Mouse (Mus musculus) ES-Bruce4 (cell line): ENCODE results near the gene Nkiras1. TPM values are rescaled to one million over a fixed set of nuclear protein-coding genes. Genes with fewer than 3 reads are reported as not detected.

Experiments
- H3K27ac ChIP-seq: 2 replicates; pipeline ENCODE4 v1.5.1; 2012; ENCODE audit warnings: low read length, inconsistent platforms; ENCODE audit not compliant: insufficient read depth
- H3K27me3 ChIP-seq: 2 replicates; pipeline ENCODE4 v1.6.1; 2012; ENCODE audit warnings: mild to moderate bottlenecking, low read length, inconsistent platforms; ENCODE audit not compliant: control insufficient read depth, poor library complexity, insufficient read depth, severe bottlenecking
- H3K36me3 ChIP-seq: 2 replicates; pipeline ENCODE4 v1.6.1; 2012; ENCODE audit warnings: inconsistent platforms, mild to moderate bottlenecking, low read length, moderate library complexity; ENCODE audit not compliant: control insufficient read depth, poor library complexity, insufficient read depth, severe bottlenecking
- H3K4me1 ChIP-seq: one replicate; pipeline ENCODE4 v1.8.1; 2011; ENCODE audit warnings: low read length; ENCODE audit not compliant: control insufficient read depth, insufficient read depth
- H3K4me3 ChIP-seq: 2 replicates; pipeline ENCODE4 v1.5.1; 2011; ENCODE audit warnings: low read depth, mild to moderate bottlenecking, low read length
- H3K9ac ChIP-seq: 2 replicates; pipeline ENCODE4 v1.6.1; 2012; ENCODE audit warnings: low read depth, mild to moderate bottlenecking, inconsistent platforms; ENCODE audit not compliant: poor library complexity, severe bottlenecking
- H3K9me3 ChIP-seq: replicated peaks from 2 replicates; pipeline ENCODE4 v1.6.1; 2012; ENCODE audit warnings: mild to moderate bottlenecking, low read length, inconsistent platforms; ENCODE audit not compliant: control insufficient read depth, poor library complexity, insufficient read depth, severe bottlenecking
- CTCF ChIP-seq: IDR thresholded peaks from one replicate; pipeline ENCODE4 v1.8.1; 2011; ENCODE audit warnings: low read depth, low read length
- EP300 ChIP-seq: IDR thresholded peaks from 2 replicates; pipeline ENCODE4 v1.6.1; 2011; ENCODE audit warnings: low read depth, low read length; ENCODE audit not compliant: insufficient read depth
- POLR2A ChIP-seq: IDR thresholded peaks from one replicate; pipeline ENCODE4 v1.8.1; 2011; ENCODE audit warnings: low read length; ENCODE audit not compliant: insufficient read depth
- polyA plus RNA-seq: library from polyadenylated mRNA; stranded (reverse); fragments of >200 nt; gene quantifications from 2 replicates; pipeline ENCODE4 v1.2.4, GENCODE M21; 2011; ENCODE audit warnings: low read depth; ENCODE audit not compliant: missing spikeins, insufficient read depth, insufficient read length

The Nkiras1 gene
- polyA plus RNA-seq, 1 experiment: 16.6 TPM

DNA sequence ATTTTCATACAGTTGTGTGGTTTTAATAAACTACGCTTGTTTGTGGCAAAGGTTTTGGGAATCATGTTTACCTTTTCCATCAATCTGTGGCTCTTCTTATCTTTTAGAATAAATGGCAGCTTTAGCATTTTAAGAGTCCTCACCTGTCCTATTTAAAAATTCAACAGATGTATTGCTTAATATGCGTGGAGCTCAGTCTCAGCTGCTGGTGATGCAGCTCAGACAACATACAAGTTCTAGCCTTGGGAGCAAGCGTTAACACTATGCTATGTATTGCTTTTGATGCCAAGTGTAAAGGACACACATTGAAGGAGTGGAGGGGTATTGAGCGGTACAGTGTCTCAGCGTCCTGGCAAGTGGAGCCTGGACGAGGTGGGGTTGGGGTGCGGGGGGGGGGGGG, 730 bp downstream of the Nkiras1 start:
- Histone ChIP-seq H3K27me3 (no peaks in the 10 kb centered on the region), H3K36me3 (peaks cover 35% of the 10 kb centered on the region), H3K4me3 (peak overlapping the region; percentile 95), H3K9me3 (no peaks in the 10 kb centered on the region), H3K9ac (peak overlapping the region; percentile 67), H3K4me1 (peaks cover 1% of the 10 kb centered on the region), H3K27ac (no peak overlapping the region)
- TF ChIP-seq POLR2A (no peak), EP300 (no peak), CTCF (no peak)

- TF ChIP-seq CTCF (no peak), EP300 (no peak), POLR2A (no peak)
Measured at GRCm38 (mm10) chr14:18274526-18274925, 3.6 kb downstream of the Nkiras1 start.

DNA sequence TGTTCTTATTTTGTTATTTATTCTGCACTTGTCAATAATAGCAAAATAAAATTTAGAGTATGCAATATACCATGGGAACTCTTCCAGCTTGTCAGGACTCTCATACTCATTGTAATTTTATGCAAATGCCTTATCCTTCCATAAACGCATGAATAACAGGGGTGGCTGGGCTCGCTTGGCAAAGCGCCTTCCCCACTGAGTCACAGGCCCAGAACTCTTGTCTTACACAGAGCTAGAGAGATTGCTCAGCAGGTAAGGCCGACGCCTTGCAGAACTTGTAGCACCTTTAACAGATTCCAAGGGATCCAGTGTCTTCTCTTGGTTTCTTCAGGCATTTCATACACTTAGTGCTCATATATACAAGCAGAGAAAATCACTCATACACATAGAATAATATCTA, 9.4 kb downstream of the Nkiras1 start:
- no peaks in the 10 kb centered on the region for H3K4me1 ChIP-seq
- TF ChIP-seq CTCF (no peak), POLR2A (no peak)
- no peak overlapping the region for H3K9ac ChIP-seq
- no peaks in the 10 kb centered on the region for H3K27me3 ChIP-seq
- peaks cover 13% of the 10 kb centered on the region; the same call in 1 of the 2 replicates for H3K36me3 ChIP-seq
- H3K9me3 ChIP-seq: no peaks in the 10 kb centered on the region
- no peak overlapping the region for H3K4me3 ChIP-seq
- H3K27ac ChIP-seq: no peak overlapping the region

More at GRCm38 (mm10) chr14:18274526-18274925, 3.6 kb downstream of the Nkiras1 start:
- peaks cover 1% of the 10 kb centered on the region for H3K4me1 ChIP-seq
- H3K27me3 ChIP-seq: no peaks in the 10 kb centered on the region
- no peak overlapping the region for H3K9ac ChIP-seq
- H3K9me3 ChIP-seq: no peaks in the 10 kb centered on the region
- H3K4me3 ChIP-seq: no peak overlapping the region
- H3K36me3 ChIP-seq: peaks cover 18% of the 10 kb centered on the region
- no peak overlapping the region for H3K27ac ChIP-seq

DNA sequence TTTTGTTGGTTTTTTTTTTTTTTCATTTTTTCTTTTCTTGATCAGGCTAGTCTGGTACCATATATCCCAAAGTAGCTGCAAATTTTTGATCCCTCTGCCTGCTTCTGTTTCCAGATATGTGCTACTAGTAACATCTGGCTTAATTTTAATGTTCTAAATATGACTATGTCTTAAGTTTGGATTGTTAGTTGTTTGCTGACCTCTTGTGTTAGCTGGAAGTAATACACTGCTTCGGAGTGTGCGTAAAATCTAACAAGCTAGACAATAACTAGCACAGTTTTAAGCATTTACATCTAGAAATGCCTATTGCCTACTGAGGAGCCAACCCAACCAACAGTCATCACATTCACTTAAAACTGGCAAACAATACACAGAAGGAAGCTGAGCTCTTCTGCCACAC, 13.6 kb downstream of the Nkiras1 start:
- no peak overlapping the region for H3K4me3 ChIP-seq
- H3K36me3 ChIP-seq: peaks cover 2% of the 10 kb centered on the region; the same call in 1 of the 2 replicates
- H3K27ac ChIP-seq: no peak overlapping the region
- no peak for TF ChIP-seq POLR2A
- TF ChIP-seq CTCF: no peak
- TF ChIP-seq EP300: no peak
- no peaks in the 10 kb centered on the region for H3K4me1 ChIP-seq
- no peaks in the 10 kb centered on the region for H3K9me3 ChIP-seq
- no peaks in the 10 kb centered on the region for H3K27me3 ChIP-seq
- H3K9ac ChIP-seq: no peak overlapping the region

GRCm38 (mm10) chr14:18285476-18285875, 14.5 kb downstream of the Nkiras1 start:
- Histone ChIP-seq H3K4me3 (no peak overlapping the region), H3K36me3 (no peaks in the 10 kb centered on the region; the same call in 1 of the 2 replicates), H3K4me1 (no peaks in the 10 kb centered on the region), H3K27me3 (no peaks in the 10 kb centered on the region), H3K9me3 (no peaks in the 10 kb centered on the region), H3K9ac (no peak overlapping the region), H3K27ac (no peak overlapping the region)
- no peak for TF ChIP-seq EP300
- TF ChIP-seq POLR2A: no peak
- no peak for TF ChIP-seq CTCF

DNA sequence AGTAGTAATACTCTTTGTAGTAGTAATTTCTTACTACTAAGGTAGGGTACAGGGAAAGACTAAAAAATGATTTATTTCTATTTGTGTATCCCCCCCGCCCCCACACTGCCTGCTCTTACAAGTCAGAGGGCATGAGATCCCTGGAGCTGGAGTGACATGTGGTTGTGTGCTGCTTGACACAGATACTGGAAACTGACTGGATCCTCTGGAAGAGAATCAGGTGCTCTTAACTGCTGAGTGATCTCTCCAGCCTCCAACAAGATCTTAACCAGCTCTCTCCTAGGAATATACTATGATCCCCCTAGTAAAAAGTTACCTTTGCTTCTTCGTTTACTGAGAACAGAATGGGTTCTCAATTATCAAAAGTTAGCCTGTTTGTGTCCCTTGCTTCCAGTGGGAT, 15.5 kb downstream of the Nkiras1 start:
- H3K27ac ChIP-seq: no peak overlapping the region
- H3K36me3 ChIP-seq: no peaks in the 10 kb centered on the region; the same call in 1 of the 2 replicates
- H3K9ac ChIP-seq: no peak overlapping the region
- no peaks in the 10 kb centered on the region for H3K27me3 ChIP-seq
- no peaks in the 10 kb centered on the region for H3K9me3 ChIP-seq
- TF ChIP-seq POLR2A: no peak
- TF ChIP-seq EP300: no peak
- TF ChIP-seq CTCF: no peak
- no peaks in the 10 kb centered on the region for H3K4me1 ChIP-seq
- H3K4me3 ChIP-seq: no peak overlapping the region
